Mouse (Mus musculus): ENCODE measurements at regions not wholly inside any gene's neighbourhood (a gene's known extent, or its start where the extent isn't known, plus 50 kb on each side); places are given as distances from the start of the nearest gene placed in this dataset.

GRCm38 (mm10) chr6:50859162-50859561 lies 204.9 kb upstream of the Npvf start:
- Histone ChIP-seq H3K9ac (ENCODE audit: low read depth, low read length) (no peak overlapping the region), H3K36me3 (ENCODE audit: control insufficient read depth, insufficient read depth, low read length) (no peaks in the 10 kb centered on the region), H3K4me3 (ENCODE audit: insufficient read depth, low read depth, low read length) (no peak overlapping the region), H3K27ac (replicated peaks; ENCODE audit: insufficient read depth, low read depth, low read length) (no peak overlapping the region), H3K27me3 (ENCODE audit: control insufficient read depth, insufficient read depth, low read length) (no peaks in the 10 kb centered on the region), H3K79me2 (ENCODE audit: control insufficient read depth, insufficient read depth, low read length) (no peaks in the 10 kb centered on the region), H3K4me1 (ENCODE audit: control insufficient read depth, insufficient read depth, low read length) (no peaks in the 10 kb centered on the region)
- 73% methylated on average over 4 of the region's 4 CpGs for WGBS
- TF ChIP-seq CTCF (IDR thresholded peaks at IDR 0.05; ENCODE audit: low read depth, low read length) (no peak), POLR2A (IDR thresholded peaks at IDR 0.05; ENCODE audit: extremely low read depth, insufficient read depth, low read length) (no peak)
- DNase-seq (ENCODE audit: extremely low read depth, low read depth, low spot score): no peak

- no peak overlapping the region for H3K27ac ChIP-seq (replicated peaks; ENCODE audit: insufficient read depth, low read depth, low read length)
- no peaks in the 10 kb centered on the region for H3K4me1 ChIP-seq (ENCODE audit: control insufficient read depth, insufficient read depth, low read length)
- H3K4me3 ChIP-seq (ENCODE audit: insufficient read depth, low read depth, low read length): no peak overlapping the region
- no peak for DNase-seq (ENCODE audit: extremely low read depth, low read depth, low spot score)
- no peaks in the 10 kb centered on the region for H3K36me3 ChIP-seq (ENCODE audit: control insufficient read depth, insufficient read depth, low read length)
- no peaks in the 10 kb centered on the region for H3K79me2 ChIP-seq (ENCODE audit: control insufficient read depth, insufficient read depth, low read length)
- H3K27me3 ChIP-seq (ENCODE audit: control insufficient read depth, insufficient read depth, low read length): 0 out of 2 replicates have a peak, but pooled peaks cover 2% of the 10 kb centered on the region
- TF ChIP-seq CTCF (IDR thresholded peaks at IDR 0.05; ENCODE audit: low read depth, low read length) (no peak), POLR2A (IDR thresholded peaks at IDR 0.05; ENCODE audit: extremely low read depth, insufficient read depth, low read length) (no peak)
- WGBS: 83% methylated on average over 5 of the region's 5 CpGs
- no peak overlapping the region for H3K9ac ChIP-seq (ENCODE audit: low read depth, low read length)
Observed at GRCm38 (mm10) chr6:50877991-50878390, 223.8 kb upstream of the Npvf start.

GRCm38 (mm10) chr6:50882298-50882697 lies 228.1 kb upstream of the Npvf start:
- Histone ChIP-seq H3K27me3 (ENCODE audit: control insufficient read depth, insufficient read depth, low read length) (no peaks in the 10 kb centered on the region), H3K79me2 (ENCODE audit: control insufficient read depth, insufficient read depth, low read length) (no peaks in the 10 kb centered on the region), H3K36me3 (ENCODE audit: control insufficient read depth, insufficient read depth, low read length) (no peaks in the 10 kb centered on the region), H3K9ac (ENCODE audit: low read depth, low read length) (no peak overlapping the region), H3K4me1 (ENCODE audit: control insufficient read depth, insufficient read depth, low read length) (no peaks in the 10 kb centered on the region), H3K4me3 (ENCODE audit: insufficient read depth, low read depth, low read length) (no peak overlapping the region), H3K27ac (replicated peaks; ENCODE audit: insufficient read depth, low read depth, low read length) (no peak overlapping the region)
- DNase-seq (ENCODE audit: extremely low read depth, low read depth, low spot score): no peak
- 89% methylated on average over 3 of the region's 3 CpGs for WGBS
- TF ChIP-seq CTCF (IDR thresholded peaks at IDR 0.05; ENCODE audit: low read depth, low read length) (no peak), POLR2A (IDR thresholded peaks at IDR 0.05; ENCODE audit: extremely low read depth, insufficient read depth, low read length) (no peak)

- DNase-seq (ENCODE audit: extremely low read depth, low read depth, low spot score): no peak
- Histone ChIP-seq H3K27me3 (ENCODE audit: control insufficient read depth, insufficient read depth, low read length) (no peaks in the 10 kb centered on the region), H3K27ac (replicated peaks; ENCODE audit: insufficient read depth, low read depth, low read length) (no peak overlapping the region), H3K9ac (ENCODE audit: low read depth, low read length) (no peak overlapping the region), H3K79me2 (ENCODE audit: control insufficient read depth, insufficient read depth, low read length) (no peaks in the 10 kb centered on the region), H3K4me1 (ENCODE audit: control insufficient read depth, insufficient read depth, low read length) (no peaks in the 10 kb centered on the region), H3K36me3 (ENCODE audit: control insufficient read depth, insufficient read depth, low read length) (no peaks in the 10 kb centered on the region), H3K4me3 (ENCODE audit: insufficient read depth, low read depth, low read length) (no peak overlapping the region)
- 85% methylated on average over 4 of the region's 4 CpGs for WGBS
- TF ChIP-seq POLR2A (IDR thresholded peaks at IDR 0.05; ENCODE audit: extremely low read depth, insufficient read depth, low read length) (no peak), CTCF (IDR thresholded peaks at IDR 0.05; ENCODE audit: low read depth, low read length) (no peak)
Observed at GRCm38 (mm10) chr6:50882759-50883158, 228.5 kb upstream of the Npvf start.

GRCm38 (mm10) chr6:50885031-50885430 lies 230.8 kb upstream of the Npvf start:
- WGBS: 91% methylated on average over 4 of the region's 4 CpGs
- no peak overlapping the region for H3K9ac ChIP-seq (ENCODE audit: low read depth, low read length)
- DNase-seq (ENCODE audit: extremely low read depth, low read depth, low spot score): no peak
- H3K4me1 ChIP-seq (ENCODE audit: control insufficient read depth, insufficient read depth, low read length): peaks cover under 1% of the 10 kb centered on the region; the same call in 1 of the 2 replicates
- H3K79me2 ChIP-seq (ENCODE audit: control insufficient read depth, insufficient read depth, low read length): no peaks in the 10 kb centered on the region
- H3K36me3 ChIP-seq (ENCODE audit: control insufficient read depth, insufficient read depth, low read length): no peaks in the 10 kb centered on the region
- no peak for TF ChIP-seq CTCF (IDR thresholded peaks at IDR 0.05; ENCODE audit: low read depth, low read length)
- no peak for TF ChIP-seq POLR2A (IDR thresholded peaks at IDR 0.05; ENCODE audit: extremely low read depth, insufficient read depth, low read length)
- no peak overlapping the region for H3K27ac ChIP-seq (replicated peaks; ENCODE audit: insufficient read depth, low read depth, low read length)
- no peak overlapping the region for H3K4me3 ChIP-seq (ENCODE audit: insufficient read depth, low read depth, low read length)
- no peaks in the 10 kb centered on the region for H3K27me3 ChIP-seq (ENCODE audit: control insufficient read depth, insufficient read depth, low read length)

- WGBS: 86% methylated on average over 8 of the region's 8 CpGs
- no peak for DNase-seq (ENCODE audit: extremely low read depth, low read depth, low spot score)
Observed at GRCm38 (mm10) chr6:50885771-50886360, 231.6 kb upstream of the Npvf start.

More at GRCm38 (mm10) chr6:50885771-50886360, 231.6 kb upstream of the Npvf start:
- Histone ChIP-seq H3K27ac (replicated peaks; ENCODE audit: insufficient read depth, low read depth, low read length) (no peak overlapping the region), H3K79me2 (ENCODE audit: control insufficient read depth, insufficient read depth, low read length) (no peaks in the 10 kb centered on the region), H3K4me1 (ENCODE audit: control insufficient read depth, insufficient read depth, low read length) (peaks cover 5% of the 10 kb centered on the region; the same call in 1 of the 2 replicates), H3K36me3 (ENCODE audit: control insufficient read depth, insufficient read depth, low read length) (no peaks in the 10 kb centered on the region), H3K27me3 (ENCODE audit: control insufficient read depth, insufficient read depth, low read length) (no peaks in the 10 kb centered on the region), H3K9ac (ENCODE audit: low read depth, low read length) (no peak overlapping the region), H3K4me3 (ENCODE audit: insufficient read depth, low read depth, low read length) (no peak overlapping the region)
- TF ChIP-seq POLR2A (IDR thresholded peaks at IDR 0.05; ENCODE audit: extremely low read depth, insufficient read depth, low read length): no peak
- TF ChIP-seq CTCF (IDR thresholded peaks at IDR 0.05; ENCODE audit: low read depth, low read length): no peak
